Mouse (Mus musculus) thymus, postnatal 25 days (tissue): ENCODE data around the gene Hecw2.

Experiments used
- DNase-seq: peaks from one replicate; pipeline ENCODE4 v3.0.0; 2022

Hecw2 gene

DNA sequence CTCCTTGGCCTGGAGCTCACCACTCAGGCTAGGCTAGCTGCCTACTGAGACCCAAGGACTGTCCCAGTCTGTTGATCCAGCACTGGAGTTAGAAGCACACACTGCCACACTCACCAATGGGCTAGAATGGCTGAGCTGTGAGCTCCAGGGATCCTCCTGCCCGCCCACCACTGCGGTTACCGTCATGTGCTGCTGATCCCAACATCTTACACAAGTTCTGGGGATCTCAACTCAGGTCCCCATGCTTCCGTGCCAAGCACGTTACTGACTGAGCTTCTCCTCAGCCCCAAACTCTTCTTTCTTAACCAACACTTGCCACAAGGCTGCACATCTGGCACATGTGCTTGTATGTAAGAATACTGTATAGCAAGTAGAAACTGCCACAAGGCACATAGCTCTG lies 218.2 kb downstream of the Hecw2 start:
- DNase-seq: no peak

DNA sequence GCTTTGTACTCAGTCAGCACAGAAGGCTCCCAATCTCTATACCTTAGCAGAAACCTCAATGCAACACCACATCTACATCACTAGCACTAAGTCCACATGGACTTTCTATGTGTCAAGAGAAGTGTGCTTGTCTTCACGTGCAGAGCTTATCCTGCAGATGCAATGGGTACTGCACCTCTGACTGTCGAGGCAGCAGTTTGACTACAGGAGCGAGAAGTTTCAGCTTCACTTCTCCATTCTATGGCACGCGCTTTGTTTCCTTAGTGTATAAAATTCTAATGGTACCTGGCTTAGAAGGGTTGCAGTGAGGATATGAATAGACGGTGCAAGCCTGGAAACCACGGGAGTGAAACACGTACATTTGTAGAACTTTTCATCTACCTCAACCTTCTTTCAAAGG lies 218.9 kb downstream of the Hecw2 start:
- no peak for DNase-seq

DNA sequence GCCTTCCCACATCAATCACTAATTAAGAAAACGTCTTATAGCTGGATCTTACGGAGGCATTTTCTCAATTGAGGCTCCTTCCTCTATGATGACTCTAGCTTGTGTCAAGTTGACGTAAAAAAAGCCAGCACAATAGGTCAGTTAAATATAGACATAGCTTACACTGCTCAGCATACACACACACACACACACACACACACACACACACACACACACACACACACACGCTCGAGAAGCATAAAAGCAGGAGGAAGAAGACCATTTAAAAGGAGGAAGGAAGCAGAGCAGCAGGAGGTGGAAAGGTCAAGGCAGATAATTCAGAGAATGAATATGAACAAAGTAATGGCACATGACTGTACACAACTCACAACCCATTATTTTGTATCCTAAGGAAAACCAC lies 220.0 kb downstream of the Hecw2 start:
- DNase-seq: no peak

DNA sequence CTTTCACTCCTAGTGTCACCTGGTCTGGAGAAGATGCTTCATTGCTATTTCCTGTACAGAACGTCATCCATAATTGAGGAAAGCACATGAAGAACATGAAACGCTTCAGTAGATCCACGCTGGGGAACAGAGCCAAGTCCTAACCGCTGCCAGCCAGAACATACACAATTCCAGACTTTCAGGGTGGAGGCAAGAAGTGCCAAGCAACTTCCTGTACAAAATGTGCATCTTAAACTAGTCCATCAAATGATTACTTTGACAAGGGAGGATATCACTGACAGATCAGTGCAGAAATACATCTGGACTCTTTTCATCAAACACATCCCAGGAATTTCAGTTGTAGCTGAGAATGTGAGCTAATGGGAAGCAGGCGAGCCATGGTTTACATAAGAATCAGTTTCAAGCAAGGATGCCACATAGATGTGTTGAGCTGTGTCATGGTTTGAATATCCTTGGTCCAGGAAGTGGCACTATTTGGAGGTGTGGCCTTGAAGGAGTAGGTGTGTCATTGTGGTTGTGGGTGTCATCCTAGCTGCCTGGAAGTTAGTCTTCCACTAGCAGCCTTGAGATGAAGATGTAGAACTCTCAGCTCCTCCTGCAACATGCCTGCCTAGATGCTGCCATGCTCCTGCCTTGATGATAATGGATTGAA lies 224.5 kb downstream of the Hecw2 start:
- DNase-seq: no peak

GRCm38 (mm10) chr1:53952395-53952794 lies 242.6 kb downstream of the Hecw2 start:
- DNase-seq: no peak

DNA sequence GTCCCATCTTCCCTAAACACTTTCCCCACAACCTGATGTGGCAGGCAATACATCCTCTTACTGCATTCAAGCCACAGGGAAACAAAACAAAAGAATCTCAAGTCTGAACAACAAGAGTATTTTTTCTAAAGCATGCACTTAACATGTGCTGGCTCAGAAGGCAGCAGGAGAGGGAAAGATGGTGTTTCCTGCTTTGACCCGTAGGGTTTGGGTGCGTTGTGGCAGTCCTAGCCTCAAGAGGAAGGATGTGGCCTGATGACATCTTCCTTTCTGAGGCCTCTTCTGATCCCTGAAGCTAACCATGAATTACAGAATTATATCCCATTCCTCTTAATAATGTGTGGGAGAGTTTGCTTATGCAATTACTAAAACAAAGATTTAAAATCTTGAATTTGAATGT lies 249.2 kb downstream of the Hecw2 start:
- no peak for DNase-seq

- no peak for DNase-seq
Measured at GRCm38 (mm10) chr1:53942468-53942867, 252.5 kb downstream of the Hecw2 start.

GRCm38 (mm10) chr1:53941528-53941927 lies 253.4 kb downstream of the Hecw2 start:
- DNase-seq: no peak

GRCm38 (mm10) chr1:53940268-53941017 lies 254.5 kb downstream of the Hecw2 start:
- DNase-seq: no peak

- no peak for DNase-seq
Measured at GRCm38 (mm10) chr1:53939291-53939690, 255.7 kb downstream of the Hecw2 start.

DNA sequence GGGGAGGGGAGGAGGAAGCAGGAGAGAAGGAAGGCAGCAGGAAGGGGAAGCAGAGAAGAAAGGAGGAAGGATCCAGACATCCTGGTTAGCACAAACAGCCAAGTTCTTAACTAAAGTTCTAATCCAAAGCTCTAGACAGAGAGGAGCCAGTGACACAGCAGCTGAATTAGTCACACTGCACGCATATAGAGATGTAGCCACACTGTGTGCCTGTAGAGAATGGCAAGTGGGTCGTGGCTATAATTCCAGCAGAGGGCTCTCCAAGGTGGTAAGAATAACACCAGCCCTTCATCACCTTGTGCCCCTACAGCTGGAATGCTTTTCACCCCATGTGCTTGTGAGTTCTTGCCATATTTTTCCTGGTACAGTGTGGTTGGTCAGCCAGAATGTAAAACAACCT lies 261.7 kb downstream of the Hecw2 start:
- DNase-seq: no peak

DNA sequence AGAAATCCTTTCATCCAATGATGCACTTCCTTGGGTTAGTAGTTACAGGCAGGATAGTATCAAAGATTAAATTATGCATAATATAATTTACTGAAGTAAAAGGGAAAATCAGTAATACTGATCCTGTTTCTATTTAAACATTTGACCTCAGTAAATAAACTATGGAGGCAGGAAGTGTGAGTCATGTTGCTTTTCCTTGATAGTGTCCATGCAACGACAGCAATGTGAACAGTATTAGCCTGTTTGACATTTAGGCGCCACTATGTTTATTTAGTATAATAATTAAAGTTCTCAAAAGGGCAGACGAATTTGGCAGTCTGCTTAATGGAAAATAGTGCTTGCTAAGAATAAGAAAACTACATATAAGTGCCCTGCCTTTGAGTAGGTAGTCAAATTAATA lies 263.7 kb downstream of the Hecw2 start:
- no peak for DNase-seq

- DNase-seq: peak; percentile 50
Measured at GRCm38 (mm10) chr1:53927605-53928004, 267.4 kb downstream of the Hecw2 start.

DNA sequence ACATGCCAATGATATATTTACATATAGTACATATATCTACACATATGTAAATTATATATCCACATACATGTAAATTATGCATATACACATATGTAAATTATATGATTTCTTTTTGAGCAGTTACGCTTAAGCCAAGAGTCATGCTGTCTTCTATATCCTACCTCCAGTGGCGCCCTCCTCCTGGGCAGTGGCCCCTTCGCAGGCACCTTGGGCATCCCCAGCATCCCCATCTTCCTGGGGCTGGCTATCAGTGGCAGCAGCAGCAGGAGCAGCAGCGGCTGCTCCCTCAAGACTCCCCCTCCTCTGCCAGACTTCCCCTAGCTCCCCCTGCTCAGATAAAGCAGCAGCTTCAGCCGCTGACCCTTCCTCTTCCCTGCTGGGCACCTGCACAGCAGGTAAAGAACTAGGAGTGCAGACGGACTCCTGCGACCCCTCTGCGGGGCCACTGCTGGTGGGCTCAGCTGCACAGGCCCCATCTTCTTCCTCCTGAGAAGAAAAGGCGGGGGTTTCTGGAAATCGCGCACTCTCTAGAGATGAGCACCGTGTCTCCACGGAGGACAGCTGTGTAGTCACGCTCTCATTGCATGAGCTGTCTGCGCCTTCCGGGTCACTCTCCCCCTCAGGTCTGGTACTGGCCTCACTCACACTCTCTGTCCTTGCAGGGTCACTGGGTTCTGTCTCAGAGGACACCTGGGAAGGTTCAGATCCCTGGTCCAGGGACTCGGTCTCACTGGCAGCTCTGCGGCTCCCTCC lies 269.6 kb downstream of the Hecw2 start:
- no peak for DNase-seq

GRCm38 (mm10) chr1:53911848-53912247 lies 283.1 kb downstream of the Hecw2 start:
- DNase-seq: no peak

- no peak for DNase-seq
Measured at GRCm38 (mm10) chr1:53910251-53910650, 284.7 kb downstream of the Hecw2 start.

- no peak for DNase-seq
Measured at GRCm38 (mm10) chr1:53909118-53909517, 285.9 kb downstream of the Hecw2 start.

DNA sequence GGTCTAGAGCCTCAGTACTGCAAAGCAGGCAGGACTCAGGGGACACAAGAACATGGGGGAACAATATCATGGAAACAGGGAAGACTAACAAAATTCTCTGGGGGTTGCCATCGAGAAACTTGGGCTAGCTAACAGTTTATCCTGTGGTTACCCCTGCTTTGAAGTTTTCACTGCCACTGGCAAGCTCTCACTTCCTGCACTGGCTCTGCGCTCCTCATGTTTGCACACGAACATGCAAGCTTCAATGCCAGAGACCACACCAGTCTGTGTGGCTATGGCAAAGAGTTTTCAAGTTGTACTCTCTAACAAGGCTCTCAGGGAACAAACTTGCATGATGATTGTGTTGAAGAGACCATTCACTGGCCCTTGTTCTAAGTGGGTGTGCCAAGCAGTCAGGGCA lies 288.8 kb downstream of the Hecw2 start:
- DNase-seq: peak; percentile 34

DNA sequence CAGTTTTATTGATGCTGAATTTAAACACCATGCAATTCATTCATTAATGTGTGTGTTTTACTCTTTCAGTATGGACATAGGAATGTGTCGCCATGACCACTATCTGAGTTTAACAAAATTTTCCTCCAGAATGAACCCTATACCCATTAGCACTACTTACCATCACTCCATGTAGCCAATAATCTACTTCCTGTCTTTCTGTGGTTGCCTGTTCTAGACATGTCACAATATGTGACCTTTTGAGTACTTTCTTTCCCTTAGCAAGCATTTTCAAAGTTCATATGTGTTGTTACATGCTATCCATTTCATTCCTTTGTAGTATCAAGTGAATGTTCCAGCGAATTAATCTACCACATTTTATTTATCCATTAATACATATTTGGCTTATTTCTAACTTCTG lies 294.6 kb downstream of the Hecw2 start:
- no peak for DNase-seq

GRCm38 (mm10) chr1:53894299-53894698 lies 300.7 kb downstream of the Hecw2 start:
- DNase-seq: no peak

GRCm38 (mm10) chr1:53890380-53890779 lies 304.6 kb downstream of the Hecw2 start:
- DNase-seq: peak; percentile 17

DNA sequence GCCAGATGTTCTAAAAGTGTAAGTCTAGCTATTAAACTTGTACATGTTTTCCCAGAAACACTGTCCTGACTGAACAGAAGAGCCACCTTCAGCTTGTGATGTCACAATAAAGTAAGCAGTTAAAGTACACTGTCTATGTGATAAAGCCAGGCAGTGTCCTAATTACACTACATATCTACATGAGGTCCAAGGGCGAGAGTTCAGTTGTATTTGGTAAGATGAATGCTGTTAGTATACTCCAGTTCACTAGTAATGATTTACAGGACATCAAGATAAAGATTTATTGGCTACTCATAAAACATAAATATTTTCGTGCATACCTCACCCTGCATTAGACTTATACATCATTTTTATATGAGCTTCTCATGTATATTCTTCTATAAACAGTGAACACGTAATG lies 305.2 kb downstream of the Hecw2 start:
- DNase-seq: no peak

GRCm38 (mm10) chr1:53882480-53882879 lies 312.5 kb downstream of the Hecw2 start:
- DNase-seq: no peak

DNA sequence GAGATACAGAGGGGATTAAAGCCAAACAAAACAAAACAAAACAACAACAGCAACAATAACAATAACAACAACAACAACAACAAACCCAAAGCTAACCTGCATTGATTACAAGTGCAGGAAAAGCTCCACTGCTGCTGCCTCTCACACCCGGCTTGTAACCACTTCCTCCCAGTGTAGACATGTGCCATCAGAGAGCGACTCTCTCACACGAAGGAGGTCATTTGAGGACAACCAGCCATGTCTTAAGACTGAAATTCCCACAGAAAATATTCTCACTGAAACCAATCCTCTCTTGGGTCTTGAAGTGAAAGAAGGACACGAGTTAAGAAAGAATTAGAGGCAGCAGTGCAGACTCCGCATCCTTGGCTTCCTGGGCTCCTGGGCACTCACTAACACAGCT lies 319.0 kb downstream of the Hecw2 start:
- DNase-seq: peak; percentile 40
